Mouse (Mus musculus) A20 (cell line): ENCODE results near the gene Apobec4.
A peak's percentile ranks its signal among the peaks of the same experiment; 100 is the strongest.
"Not testable (repeated sequence)": the region's sequence is repeated elsewhere in the genome, so short reads cannot be mapped to it uniquely, and the experiment has no call there.

Experiments
- DNase-seq: peaks from one replicate; pipeline ENCODE4 v3.0.0-alpha.2; 2011; ENCODE audit warnings: low read depth, low spot score

Gene Apobec4

GRCm38 (mm10) chr1:152766032-152766772, 15.9 kb downstream of the Apobec4 start, which contains the start of the genes Rgl1 and Arpc5:
Rgl1 (minus strand) TSS chr1:152766351.
Arpc5 (plus strand) TSS chr1:152766542.
- DNase-seq: peak; percentile 99

GRCm38 (mm10) chr1:152766804-152767748, 16.7 kb downstream of the Apobec4 start:
- DNase-seq: peak; percentile 70

GRCm38 (mm10) chr1:152767749-152768488, 17.6 kb downstream of the Apobec4 start:
- DNase-seq: peak; percentile 90

- no peak for DNase-seq
These were observed 20.7 kb downstream of the Apobec4 start for GRCm38 (mm10) chr1:152771016-152771415.

GRCm38 (mm10) chr1:152774601-152775000, 24.2 kb downstream of the Apobec4 start:
- not testable (repeated sequence) for DNase-seq

GRCm38 (mm10) chr1:152779071-152779737, 28.9 kb downstream of the Apobec4 start:
- DNase-seq: peak; percentile 61

- DNase-seq: no peak
These were observed 34.3 kb downstream of the Apobec4 start for GRCm38 (mm10) chr1:152784620-152785019.

GRCm38 (mm10) chr1:152785446-152785845, 35.1 kb downstream of the Apobec4 start:
- DNase-seq: not testable (repeated sequence)

GRCm38 (mm10) chr1:152786953-152787352, 36.6 kb downstream of the Apobec4 start:
- DNase-seq: no peak

- no peak for DNase-seq
These were observed 37.8 kb downstream of the Apobec4 start for GRCm38 (mm10) chr1:152788121-152788660.

- peak; percentile 83 for DNase-seq
These were observed 39.9 kb downstream of the Apobec4 start for GRCm38 (mm10) chr1:152790254-152790653.

- no peak for DNase-seq
These were observed 40.5 kb downstream of the Apobec4 start for GRCm38 (mm10) chr1:152790821-152791220.

GRCm38 (mm10) chr1:152791269-152791668, 40.9 kb downstream of the Apobec4 start:
- DNase-seq: no peak

GRCm38 (mm10) chr1:152792736-152793494, 42.6 kb downstream of the Apobec4 start:
- no peak for DNase-seq

GRCm38 (mm10) chr1:152793495-152794130, 43.3 kb downstream of the Apobec4 start:
- no peak for DNase-seq

- no peak for DNase-seq
These were observed 45.4 kb downstream of the Apobec4 start for GRCm38 (mm10) chr1:152795688-152796255.

GRCm38 (mm10) chr1:152796683-152797263, 46.4 kb downstream of the Apobec4 start:
- no peak for DNase-seq

GRCm38 (mm10) chr1:152798125-152798524, 47.8 kb downstream of the Apobec4 start:
- peak; percentile 76 for DNase-seq

GRCm38 (mm10) chr1:152799897-152800296, 49.5 kb downstream of the Apobec4 start, which contains the start of gene Ncf2:
Ncf2 (plus strand) TSS chr1:152800194.
- DNase-seq: no peak
